Mouse (Mus musculus) heart, adult 2 months (tissue): Measurements from ENCODE around the gene Rprd1b.

Experiments used
- CTCF ChIP-seq: fragments of 200-600 bp; IDR thresholded peaks from 2 replicates; pipeline ENCODE4 v1.8.1; 2022; ENCODE audit warnings: antibody characterized with exemption, mild to moderate bottlenecking, moderate library complexity
- POLR2A ChIP-seq: fragments of 200-500 bp; IDR thresholded peaks from 2 replicates; pipeline ENCODE4 v1.6.1; 2011; ENCODE audit warnings: mild to moderate bottlenecking, low read depth, low read length, control low read depth; ENCODE audit not compliant: insufficient read depth

- TF ChIP-seq CTCF (no peak), POLR2A (no peak)
Measured at GRCm38 (mm10) chr2:158094300-158094699, 66.0 kb downstream of the Rprd1b start.
